Mouse (Mus musculus) skeletal muscle tissue, adult 2 months (tissue): ENCODE measurements around the gene Thra.

Experiments used
- DNase-seq: peaks from one replicate; pipeline ENCODE4 v3.0.0-alpha.2; 2012; ENCODE audit warnings: low read depth, low spot score

Gene Thra

DNA sequence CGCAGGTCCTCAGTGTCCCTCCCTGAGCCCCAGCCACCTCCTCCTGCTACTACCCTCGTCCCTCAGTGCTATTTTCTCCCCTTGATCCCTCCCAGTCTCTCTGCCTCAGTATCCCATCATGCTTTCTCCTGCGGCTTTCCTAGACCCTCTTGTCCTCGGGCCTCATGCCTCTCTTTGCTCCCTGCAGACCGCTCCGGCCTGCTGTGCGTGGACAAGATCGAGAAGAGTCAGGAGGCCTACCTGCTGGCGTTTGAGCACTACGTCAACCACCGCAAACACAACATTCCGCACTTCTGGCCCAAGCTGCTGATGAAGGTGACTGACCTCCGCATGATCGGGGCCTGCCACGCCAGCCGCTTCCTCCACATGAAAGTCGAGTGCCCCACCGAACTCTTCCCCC lies 23.7 kb downstream of the Thra start:
- no peak for DNase-seq

DNA sequence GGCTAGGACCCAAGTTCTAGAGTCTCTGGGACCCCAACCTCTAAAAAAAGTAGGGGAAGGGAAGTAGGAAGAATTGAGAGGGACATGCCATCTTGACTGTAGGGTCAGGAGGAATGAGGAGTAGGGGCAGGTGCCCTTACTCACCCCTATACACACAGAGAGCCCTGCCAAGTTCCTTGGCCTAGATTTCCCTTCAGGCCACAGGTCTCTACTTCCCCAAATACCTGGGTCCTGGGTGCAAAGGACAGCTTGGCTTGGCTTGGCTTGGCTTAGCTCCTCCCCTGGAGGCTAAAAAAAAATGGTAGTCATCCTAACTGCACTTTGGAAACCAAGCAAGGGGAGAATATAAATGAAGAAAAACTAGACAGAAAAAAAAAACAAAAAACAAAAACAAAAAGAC lies 24.3 kb downstream of the Thra start:
- no peak for DNase-seq

DNA sequence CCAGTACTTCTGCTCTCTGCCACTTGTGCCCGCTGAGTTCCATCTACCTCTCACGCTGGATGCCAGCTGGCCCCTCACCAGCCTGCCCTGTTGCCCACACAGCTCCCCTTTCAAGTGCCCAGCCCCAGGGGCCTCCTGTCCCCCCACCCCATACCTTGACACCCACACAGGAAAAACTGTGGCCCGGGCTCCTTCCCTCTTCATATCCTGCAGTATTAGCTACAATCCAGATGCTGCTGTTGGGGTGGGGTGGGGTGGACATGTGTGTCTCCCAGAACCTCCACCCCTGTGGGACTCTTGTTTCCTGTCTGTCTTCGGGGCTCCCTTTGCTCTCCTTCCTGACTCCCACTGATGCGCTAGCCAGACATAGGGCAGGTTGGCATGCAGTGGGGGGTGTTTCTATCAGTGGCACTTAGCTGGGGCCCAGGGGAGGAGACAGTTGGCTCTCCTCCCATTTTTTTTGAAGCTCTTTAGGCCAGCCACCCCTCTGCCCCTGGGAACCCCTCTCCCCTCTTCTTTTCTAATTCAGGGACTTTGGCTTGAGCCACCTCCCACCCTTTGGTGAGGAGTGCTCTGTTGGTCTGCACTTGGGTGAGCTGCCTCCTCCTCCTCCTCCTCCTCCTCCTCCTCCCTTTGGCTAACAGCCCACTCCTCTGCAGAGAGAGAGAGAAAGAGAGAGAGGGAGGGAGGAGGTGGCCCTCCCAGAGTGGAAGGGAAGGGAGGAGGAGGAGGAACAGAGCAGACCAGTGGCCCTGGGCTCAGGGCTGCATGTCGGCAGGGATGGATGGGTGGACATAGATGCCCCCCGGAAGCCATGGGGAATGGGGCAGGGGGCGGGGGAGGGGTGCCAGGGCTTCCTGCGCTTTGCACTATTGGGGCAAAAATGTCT lies 25.2 kb downstream of the Thra start:
- DNase-seq: peak; percentile 69

DNA sequence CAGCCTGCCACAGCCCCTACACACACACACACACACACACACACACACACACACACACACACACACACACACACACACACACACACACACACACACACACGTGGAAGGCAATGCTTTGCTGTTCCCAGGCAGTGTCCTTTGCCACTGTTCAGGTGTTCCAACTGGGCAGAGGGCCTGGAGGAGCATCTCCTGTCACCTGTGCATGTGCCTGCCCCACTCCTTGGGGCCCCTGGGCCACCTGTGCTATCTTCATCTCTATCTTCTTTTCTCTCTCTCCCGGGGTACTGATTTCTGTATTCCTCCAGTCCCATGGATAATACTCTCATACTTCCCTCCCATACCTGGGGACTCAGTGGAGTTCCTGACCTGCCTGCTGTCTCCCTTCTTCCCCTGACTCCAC lies 25.9 kb downstream of the Thra start:
- peak; percentile 34 for DNase-seq

DNA sequence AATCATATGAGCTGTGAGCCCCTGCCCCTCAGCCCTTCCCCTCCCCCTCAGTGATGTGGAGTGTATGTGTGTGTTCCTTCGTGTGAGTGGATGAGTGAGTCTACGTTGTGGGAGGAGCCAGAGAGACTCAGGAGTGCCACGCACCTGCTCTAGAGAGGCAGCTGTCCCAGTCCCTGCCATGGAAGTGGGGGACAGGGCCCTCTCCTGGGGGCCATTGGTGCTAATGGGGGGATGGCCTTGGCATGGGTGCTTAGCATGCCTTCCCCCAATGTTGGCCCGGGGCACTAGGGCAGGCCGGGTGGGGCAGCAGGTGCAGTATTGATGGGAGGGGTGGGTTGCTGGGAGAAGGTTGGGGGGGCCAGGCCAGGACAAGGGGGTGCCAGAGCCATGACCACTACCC lies 26.4 kb downstream of the Thra start:
- no peak for DNase-seq

DNA sequence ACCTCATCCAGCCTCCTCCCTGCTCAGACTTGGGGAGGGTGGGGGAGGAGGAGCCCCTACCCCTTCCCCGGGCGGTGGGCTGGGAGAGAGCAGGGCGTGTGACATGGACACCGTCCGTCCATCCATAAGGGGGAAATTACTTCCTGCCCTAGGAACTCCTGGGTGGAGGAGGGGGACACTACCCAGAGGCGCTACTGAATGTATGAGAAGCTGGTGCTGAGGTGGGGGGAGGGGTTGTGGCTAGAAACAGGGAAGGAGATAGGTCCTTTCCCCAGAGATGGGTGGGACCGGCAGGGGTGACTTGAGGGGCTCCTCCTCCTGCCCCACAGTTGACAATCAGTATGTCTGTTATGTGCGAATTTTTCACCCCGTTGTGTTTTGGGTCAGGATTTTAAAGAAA lies 26.8 kb downstream of the Thra start:
- DNase-seq: no peak

DNA sequence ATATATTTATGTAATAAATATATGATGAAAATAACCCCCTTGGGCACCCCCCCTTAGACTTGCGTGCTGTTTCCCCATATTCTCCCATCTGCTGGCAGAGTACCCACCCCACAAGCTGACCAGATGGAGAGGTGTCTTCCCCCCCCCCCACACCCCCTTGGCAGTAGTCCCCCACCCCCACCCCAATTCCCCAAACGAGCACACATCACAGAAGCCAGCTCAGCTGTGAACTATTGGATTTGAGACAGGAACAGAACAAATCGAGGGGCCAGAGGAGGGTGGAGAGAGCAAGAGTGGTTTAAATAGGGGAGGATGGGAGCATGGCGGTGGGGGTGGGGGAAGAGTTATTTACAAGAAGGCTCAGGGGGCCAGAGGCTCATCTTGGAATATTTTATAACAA lies 27.3 kb downstream of the Thra start:
- DNase-seq: peak; percentile 46

DNA sequence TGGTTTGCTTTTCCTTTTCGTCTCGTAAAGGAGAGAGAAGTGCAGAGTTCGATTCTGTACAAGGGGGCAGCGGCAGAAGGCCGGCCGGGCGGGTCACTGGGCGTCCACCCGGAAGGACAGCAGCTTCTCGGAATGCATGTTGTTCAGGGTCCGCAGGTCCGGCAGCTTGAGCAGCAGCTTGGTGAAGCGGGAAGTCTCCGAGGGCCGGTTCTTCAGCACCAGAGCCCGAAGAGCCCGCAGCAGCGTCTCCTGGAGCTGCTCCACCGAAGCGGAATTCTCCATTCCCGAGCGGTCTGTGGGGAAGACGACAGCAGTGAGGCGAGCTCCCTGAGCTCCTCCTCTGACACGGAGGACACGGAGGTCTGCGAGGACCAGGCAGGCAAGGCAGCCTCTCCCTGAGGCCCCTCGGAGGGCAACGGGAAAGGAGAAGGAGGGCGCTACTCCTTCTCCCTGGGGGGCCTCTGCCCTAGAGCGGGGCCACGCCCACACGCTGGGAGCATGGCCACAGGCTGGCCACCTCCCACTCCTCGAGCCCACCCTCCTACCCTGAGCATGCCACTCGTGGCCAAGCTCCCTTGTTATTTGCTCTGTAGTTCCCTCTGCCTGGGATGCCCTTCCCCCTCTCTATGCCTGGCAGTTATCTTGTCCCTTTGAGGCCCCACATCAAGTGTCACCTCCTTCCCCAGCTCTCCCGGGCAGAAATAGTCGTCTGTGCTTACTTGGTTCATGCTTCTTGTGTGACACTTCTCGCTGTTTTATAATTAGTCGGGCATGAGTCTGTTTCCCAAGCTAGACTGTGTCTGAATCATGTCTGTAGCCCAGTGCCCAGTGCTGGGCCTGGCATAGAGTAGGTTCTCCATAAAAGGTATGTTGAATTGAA lies 27.9 kb downstream of the Thra start:
- DNase-seq: peak; percentile 82

DNA sequence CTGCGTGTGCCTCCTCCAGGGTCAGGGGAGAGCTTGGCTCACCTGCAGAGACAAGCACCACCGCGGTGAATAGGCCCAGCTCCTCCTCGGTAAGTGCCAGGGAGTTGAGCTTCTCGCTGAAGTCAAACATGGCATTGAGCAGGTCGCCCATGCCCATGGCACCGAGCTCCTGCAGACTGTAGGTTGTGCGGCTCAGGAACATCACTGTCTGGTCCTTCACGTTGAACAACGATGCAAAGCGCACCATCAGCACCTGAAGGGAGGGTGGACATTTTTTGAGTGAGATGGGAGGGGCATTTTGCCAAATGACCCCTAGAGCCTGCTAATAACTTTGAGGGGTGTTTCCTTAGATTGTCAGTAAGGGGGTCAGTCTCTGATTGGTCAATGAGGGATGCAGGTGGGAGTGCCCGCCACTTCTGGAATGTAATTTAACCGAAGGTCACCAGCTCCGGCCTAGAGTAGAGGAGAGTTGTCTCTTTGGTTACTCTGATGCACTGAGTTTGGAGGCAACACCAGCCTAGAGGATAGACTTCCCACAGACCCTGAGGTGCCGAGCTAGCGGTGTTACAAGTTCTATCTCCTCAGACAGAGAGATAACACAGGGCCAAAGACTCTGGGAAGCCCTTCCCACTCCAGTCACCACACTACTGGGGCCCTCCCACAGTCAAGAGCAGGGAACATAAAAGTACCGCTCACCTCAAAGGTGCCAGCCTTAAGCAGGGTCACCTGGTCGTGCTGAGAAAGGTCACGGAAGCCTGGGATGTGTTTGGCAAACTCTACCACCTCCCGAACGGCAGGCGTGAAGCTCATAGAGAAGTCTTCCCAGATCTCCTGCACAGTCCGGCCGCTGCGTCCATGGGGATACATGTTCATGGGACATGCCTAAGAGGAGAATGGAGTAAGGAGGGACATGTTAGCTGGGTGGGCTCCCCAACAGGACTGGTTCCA lies 28.8 kb downstream of the Thra start:
- DNase-seq: peak; percentile 17

DNA sequence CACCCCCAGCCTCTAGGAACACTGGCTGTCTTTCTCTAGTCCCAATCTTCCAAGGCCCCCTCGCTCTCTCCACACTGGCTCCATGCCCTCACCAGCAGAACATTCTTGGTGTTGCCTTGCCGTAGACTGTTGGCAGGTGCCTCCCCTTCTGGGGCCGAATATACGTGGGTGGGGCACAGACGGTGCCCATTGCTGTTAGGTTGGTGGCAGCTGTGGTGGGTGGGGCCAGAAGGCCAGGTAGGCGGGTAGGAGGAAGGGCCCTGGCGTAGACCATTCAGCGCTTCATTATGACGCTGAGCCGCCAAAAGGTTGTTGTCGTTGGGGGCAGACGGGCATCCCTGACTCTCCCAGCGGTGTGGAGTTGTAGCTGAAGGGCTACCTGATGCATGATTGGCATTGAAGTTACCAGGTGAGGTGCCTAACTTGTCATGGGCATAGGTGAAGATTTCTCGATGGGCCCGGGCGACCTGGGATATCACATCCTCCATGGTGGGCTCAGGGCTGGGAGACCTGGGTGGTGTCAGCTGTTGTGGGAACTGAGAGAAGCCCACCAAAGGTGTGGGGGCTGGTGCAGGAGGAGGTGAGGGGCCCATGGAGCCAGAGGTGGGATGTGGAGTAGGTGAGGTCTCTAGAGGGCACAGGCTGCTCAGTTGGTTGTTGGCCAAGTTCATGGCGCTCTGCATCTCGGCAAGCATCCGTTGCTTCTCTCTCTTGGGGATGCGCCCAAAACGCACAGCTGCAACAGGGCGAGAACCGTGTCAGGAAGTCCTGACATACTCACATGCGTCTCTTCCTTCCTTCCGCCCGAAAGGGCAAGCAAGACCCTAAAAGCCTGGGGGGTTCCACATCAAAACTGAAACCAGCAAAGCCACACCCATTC lies 29.9 kb downstream of the Thra start:
- peak; percentile 55 for DNase-seq

DNA sequence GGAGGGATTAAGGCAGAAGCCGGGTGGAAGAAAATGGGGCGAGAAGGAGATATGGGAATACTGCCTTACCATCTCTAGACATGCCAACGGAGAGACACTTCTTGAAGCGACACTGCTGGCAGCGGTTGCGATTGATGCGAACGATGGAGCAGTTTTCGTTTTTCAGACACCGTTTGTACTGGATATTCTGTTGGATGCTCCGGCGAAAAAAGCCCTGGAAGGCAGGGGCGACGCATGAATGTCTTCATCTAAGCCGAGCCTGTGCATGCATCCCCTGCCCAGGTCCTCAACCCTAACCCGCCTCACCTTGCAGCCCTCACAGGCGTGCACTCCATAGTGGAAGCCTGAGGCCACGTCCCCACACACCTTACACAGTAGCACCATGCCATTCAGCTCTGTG lies 30.7 kb downstream of the Thra start:
- DNase-seq: no peak

DNA sequence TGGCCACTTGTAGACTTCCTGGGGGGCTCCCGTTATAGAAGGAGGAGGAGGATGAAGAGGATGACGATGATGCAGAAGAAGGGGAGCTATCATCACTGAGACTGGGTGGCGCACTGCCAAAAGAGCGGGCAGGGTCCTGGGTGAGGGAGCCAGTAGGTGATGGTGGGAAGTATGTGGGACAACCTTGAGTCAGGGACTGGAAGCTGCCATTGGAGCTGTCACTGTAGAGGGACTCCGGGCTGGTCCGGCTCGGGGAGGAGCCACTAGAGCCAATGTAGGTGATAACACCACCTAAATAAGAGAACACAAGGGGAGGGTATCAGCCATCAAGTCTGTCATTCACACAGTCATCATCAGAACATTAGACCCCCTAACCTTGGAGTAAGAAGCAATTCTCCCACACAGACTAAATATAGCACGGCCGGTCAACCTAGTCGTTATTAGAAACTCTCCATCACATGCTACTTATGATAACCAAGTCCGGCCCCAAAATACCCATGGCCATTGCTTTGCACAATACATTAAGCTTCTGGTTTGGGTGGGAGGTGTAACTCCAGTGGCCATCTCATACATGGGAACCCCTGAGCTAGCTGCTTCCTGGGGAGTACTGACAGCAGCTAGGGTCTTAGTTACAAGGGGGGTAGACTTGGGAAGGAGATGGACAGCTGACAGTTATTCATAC lies 31.5 kb downstream of the Thra start:
- DNase-seq: peak; percentile 52

DNA sequence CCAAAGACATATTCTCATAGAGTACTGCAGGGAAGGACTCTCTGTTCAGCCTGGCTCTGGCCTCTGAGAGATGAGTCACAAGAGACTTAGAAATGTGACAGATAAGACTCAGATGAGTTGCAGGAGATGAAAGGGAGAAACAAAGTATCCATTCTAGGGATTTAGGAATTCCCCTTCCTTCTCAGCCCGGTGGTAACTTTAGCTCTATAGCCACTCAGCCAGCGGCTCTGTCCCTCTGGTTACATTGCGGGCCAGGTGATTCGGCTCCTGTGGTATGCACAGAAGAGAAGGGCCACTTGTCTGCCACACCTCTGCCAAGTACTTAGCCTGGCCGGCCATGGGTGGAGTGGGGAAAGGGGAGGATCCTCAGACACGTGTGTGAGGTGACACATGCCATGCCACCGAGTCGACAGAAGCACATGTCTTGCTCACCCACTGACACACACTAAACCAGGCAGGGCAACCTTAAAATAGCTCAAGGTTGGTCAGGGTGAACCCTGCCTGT lies 32.3 kb downstream of the Thra start:
- peak; percentile 98 for DNase-seq

DNA sequence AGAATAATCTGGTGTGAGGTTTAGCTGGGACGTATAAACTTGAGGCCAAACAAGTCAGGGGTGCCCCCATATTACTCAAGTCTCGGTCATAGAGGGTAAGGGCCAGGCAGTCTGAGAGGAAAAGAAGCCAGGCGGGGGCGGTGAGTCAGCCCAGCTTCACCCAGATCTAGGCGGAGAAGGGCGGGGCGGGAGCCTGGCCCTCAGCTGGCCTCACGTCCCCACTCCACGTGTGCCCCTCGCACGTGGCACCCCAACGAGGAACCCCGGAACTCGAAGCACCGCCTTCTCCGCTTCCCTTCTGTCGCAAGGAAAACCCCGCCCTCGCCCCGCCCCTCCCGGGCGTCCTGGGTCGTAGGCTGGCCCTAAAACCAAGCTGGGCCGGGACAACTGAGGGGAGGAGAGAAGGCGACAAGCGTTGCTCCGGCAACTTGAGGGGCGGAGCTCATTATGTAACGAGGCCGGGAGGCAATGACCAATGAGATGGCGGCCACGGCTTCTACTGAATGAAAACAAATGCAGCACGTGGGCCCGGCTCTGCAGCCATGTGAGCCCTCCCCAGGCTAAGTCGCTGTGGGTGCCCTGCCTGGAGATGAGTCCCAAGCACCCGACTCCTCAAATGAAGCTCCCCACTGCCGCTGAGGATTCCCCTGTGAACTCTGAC lies 33.3 kb downstream of the Thra start:
- peak; percentile 100 for DNase-seq

DNA sequence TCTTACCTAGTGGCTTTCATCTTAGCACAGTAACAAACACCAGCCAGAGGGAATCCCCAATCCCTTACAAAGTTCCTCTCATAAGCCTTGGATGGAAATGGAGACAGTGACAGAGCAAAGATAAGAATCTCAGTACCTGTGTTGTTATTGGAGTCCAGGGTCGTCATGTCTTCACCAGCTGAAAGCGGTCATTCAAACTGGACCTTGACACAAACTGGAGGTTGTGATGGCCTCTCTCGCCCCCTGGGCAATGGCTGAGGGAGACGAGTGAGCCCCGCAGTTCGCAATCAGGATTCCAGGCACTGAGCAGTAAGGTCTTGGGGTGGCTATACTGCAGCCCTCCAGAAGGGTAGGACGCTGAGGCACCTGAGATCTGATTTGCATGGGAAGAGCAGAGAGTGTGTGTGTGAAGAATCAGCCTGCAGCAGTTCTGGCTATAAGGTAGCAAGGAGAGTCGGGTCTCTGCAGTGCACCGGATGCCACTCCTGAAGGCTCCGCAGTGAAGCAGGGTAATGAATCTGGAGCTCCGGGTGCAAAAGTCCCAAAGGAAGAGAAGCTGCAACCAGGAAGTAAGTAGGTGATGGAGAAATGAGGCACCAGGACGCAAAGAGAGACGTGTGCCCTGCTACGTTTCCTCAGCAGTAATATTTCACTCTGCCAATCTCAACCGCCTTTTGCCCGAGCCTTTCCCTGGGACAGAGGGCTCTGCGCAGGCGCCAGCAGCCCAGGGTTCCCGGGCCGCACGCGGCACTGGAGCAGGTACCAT lies 34.3 kb downstream of the Thra start, which contains the start of gene Nr1d1:
TSS of gene Nr1d1 (minus strand) at position 752 of the 766 bp plus-strand sequence.
- peak; percentile 21 for DNase-seq

DNA sequence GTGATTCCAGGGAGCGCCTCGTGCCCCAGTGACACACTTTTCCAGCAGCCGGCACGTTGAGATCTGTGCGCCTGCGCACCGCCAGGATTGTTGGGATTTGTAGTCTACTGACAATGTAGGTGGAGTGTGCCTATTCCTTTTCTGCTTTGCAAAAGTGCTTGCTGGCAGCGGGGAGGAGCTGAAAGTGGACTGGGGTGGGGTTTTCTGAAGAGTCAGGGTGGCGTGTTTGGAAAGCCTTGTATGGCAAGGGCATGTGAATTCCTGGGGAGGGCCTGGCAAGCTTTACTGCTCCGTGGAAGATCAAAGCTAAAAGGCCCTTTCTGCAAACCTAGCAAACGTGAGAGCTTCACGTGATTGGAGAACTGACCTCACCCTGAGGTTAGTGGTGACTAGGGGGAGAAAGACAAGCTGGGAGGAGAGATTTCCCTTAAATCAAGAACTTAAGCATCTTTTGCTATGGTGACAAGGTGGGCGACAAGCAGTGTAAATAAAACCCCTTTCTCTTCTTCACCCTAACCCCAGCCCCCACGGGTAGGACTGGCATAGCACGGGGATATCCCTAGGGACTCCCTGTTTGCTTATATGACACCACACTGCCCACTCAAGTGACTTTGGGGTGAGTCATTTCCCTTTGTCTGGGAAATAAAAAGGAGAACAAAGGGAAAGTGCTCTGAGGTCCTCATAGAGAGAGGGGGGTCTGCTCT lies 35.1 kb downstream of the Thra start:
- DNase-seq: peak; percentile 100

DNA sequence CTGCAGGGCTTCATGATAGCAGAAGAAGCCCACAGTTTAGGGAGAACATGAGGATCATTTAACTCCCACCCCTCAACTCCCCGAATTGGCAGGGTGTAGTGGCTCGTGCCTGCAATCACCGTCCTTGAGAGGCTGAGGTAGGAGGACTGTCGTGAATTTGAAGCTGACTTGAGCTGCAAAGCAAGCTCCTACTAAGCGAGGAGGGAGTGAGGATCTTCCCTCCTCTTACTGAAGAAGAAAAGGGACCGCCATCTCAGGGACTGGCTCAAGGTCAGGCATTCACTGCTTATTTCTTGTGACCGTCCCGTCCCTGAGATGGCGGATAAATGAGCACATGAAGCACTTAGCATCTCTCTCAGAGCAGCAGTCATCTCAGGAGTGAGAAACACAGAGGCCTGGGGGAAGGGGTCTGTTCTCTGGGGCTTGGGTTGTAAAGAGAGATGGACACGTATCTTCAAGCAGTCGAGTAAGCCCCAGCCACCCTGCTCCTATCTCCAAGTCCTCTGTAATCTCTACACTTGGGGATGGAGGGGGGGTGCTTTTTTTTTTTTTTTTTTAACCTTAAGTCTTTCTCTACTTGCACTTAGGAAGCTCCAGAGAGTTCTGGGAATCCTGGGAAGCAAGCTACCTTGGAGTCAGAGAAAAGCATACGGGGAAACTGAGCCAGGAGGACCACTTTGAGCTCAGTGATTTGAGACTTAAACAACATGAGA lies 35.8 kb downstream of the Thra start:
- no peak for DNase-seq
